Mouse (Mus musculus) E14TG2a.4 (cell line): ENCODE data around the gene Zbtb24.
"Not testable (repeated sequence)": the region's sequence is repeated elsewhere in the genome, so short reads cannot be mapped to it uniquely, and the experiment has no call there.

Experiments
- H3K27me3 ChIP-seq: 2 replicates; pipeline ENCODE4 v1.6.1; 2014; ENCODE audit warnings: low read length, control low read depth; ENCODE audit not compliant: insufficient read depth
- H3K36me3 ChIP-seq: 2 replicates; pipeline ENCODE4 v1.6.1; 2014; ENCODE audit warnings: low read length, control low read depth; ENCODE audit not compliant: insufficient read depth
- H3K4me1 ChIP-seq: replicated peaks from 2 replicates; pipeline ENCODE4 v1.6.1; 2014; ENCODE audit warnings: low read depth, low read length, control low read depth
- H3K4me3 ChIP-seq: replicated peaks from 2 replicates; pipeline ENCODE4 v1.5.1; 2014; ENCODE audit warnings: mild to moderate bottlenecking, low read length
- H3K9me3 ChIP-seq: 2 replicates; pipeline ENCODE4 v1.6.1; 2014; ENCODE audit warnings: low read length, control low read depth
- CTCF ChIP-seq: conservative IDR thresholded peaks from 2 replicates; pipeline ENCODE4 v1.5.1; 2014; ENCODE audit warnings: low read length
- NANOG ChIP-seq: IDR thresholded peaks from 2 replicates; pipeline ENCODE4 v1.6.1; 2014; ENCODE audit warnings: borderline replicate concordance, low read length, mixed read lengths
- POU5F1 ChIP-seq: IDR thresholded peaks from 2 replicates; pipeline ENCODE4 v1.6.1; 2014; ENCODE audit warnings: low read length, borderline replicate concordance

Zbtb24 gene

DNA sequence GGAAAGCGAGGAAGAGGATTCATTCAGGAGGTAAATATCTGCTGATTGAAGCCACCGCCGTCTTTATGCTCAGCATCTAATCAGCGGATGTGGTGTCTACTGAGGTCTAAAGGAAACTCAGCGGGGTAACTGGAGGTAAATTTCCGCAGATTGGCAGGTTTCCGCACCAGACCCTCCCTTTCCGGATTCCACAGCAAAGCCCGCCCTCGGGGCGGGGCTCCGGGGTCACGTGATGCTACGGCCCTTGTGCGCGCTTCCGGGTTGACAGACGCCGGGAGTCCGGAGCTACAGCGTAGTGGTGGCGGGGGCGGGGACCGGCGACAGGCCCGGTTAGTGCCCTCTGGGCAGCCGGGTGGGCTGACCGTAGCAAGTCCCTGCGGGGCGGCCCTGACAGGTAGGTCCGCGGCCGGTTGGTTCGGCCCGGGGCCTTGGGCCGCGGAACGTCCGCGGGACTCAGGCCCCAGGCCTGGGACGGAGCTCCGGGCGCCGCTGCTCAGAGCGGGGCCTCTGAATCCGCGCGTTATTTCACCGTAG is at the start of gene Zbtb24:
Gene Zbtb24 (plus strand): TSS at position 247 of the 534 bp plus-strand sequence.
- Histone ChIP-seq H3K27me3 (no peaks in the 10 kb centered on the region), H3K9me3 (no peaks in the 10 kb centered on the region), H3K36me3 (peaks cover 41% of the 10 kb centered on the region), H3K4me1 (peaks cover 62% of the 10 kb centered on the region), H3K4me3 (peak within 1 kb of the TSS; percentile 98)
- no peak for TF ChIP-seq CTCF
- TF ChIP-seq NANOG = no peak
- no peak for TF ChIP-seq POU5F1

DNA sequence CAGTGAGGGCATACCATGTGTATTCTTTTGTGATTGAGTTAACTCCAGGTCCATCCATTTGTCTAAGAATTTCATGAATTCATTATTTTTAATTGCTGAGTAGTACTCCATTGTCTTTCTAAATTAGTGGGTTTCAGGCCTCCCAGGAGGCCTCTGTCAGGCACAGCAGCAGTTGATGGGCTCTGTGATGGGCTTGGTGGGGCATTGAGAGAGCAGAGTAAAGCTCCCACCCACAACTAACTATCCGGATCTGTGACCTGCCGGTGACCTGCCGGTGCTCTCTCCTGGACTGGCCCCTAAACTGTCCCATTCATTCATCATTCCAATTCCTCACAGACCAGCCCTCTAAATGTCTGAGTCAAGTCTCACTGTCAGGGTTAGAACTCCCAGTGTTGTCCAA is 49.1 kb upstream of the Zbtb24 start:
- peaks cover 34% of the 10 kb centered on the region for H3K4me1 ChIP-seq
- TF ChIP-seq NANOG (peak; percentile 99), CTCF (no peak), POU5F1 (no peak)
- H3K4me3 ChIP-seq = no peak overlapping the region
- peaks cover 18% of the 10 kb centered on the region for H3K36me3 ChIP-seq
- H3K9me3 ChIP-seq = peaks cover 54% of the 10 kb centered on the region
- H3K27me3 ChIP-seq = no peaks in the 10 kb centered on the region

DNA sequence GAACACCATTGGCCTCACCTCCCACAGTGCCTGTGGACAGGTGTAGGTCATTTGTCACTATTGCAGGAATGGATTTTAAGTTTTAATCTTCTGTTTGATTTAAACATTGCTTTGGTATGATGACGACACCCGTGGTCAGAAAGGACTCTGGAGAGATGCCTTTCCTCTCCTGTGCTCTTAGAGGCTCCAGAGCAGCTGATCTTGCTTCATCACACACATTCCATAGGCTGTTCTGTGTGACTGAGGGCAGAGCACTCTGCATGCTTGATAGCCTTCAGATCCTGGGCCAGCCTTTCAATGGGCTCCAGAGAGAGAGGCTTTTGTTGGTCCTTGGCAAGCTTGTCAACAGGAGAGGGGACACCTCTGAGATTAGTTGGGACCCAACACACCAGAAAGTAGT is 46.8 kb upstream of the Zbtb24 start:
- Histone ChIP-seq H3K4me3 (no peak overlapping the region), H3K27me3 (no peaks in the 10 kb centered on the region), H3K4me1 (peaks cover 34% of the 10 kb centered on the region), H3K36me3 (peaks cover 41% of the 10 kb centered on the region), H3K9me3 (peaks cover 58% of the 10 kb centered on the region)
- TF ChIP-seq NANOG = no peak
- no peak for TF ChIP-seq CTCF
- TF ChIP-seq POU5F1 = no peak

DNA sequence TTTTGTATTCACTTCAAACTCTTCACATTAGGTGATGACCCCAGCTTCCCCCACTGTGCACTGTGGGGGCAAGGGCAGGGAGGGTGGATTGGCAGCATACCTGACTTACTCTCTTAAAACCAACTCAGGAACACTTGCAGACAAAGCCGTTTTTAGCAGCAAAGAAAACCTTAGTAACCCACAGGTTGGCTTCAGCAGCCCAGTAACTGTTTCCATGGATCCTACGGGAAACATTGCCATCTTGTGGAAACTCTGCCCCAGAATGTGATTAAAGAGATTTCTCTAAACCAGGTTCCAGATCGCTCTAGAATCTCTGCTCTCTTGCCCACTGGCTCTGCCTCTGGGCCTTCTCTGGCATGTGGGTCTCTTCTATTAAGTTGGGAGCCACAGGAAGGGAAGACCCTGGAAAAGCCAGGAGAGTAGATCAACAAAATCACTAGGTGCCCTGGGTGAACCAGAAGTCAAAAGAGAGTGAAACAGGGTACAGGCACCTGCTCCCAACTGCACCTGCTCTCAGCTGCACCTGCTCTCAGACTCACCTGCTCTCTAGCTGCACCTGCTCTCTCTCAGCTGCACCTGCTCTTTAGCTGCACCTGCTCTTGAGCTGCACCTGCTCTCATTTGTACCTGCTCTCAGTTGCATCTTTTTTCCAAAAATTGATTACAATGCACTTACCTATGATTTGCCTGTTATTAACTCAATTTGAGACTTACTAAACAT is 46.1 kb upstream of the Zbtb24 start:
- Histone ChIP-seq H3K27me3 (no peaks in the 10 kb centered on the region), H3K4me3 (no peak overlapping the region), H3K9me3 (peaks cover 58% of the 10 kb centered on the region)

DNA sequence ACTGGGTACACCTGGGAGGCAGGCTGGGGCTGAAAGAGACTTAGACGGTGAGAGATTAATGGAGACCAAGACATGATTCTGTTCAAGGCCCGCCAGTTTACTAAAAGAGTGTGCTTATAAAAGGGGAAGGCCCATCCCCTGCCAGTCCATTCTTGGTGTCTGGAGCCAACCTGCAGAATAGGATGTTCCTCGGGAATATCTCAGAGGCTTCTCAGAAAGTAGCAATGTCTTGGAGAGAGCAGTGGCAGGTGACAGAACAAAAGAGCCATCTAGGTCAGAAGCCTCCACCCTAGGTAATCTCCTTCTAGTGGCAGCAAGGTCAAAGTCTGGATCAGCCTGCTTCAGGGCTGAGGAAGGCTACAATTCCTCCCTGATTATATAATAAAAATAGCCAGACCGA is 40.0 kb upstream of the Zbtb24 start:
- H3K36me3 ChIP-seq = peaks cover 51% of the 10 kb centered on the region
- peaks cover 61% of the 10 kb centered on the region for H3K9me3 ChIP-seq
- H3K27me3 ChIP-seq, H3K4me1 ChIP-seq, H3K4me3 ChIP-seq: not testable (repeated sequence)

More for the DNA sequence above, 46.1 kb upstream of the Zbtb24 start:
- peaks cover 34% of the 10 kb centered on the region for H3K4me1 ChIP-seq
- TF ChIP-seq POU5F1 (no peak), NANOG (no peak), CTCF (no peak; the same call in 1 of the 2 replicates)
- peaks cover 48% of the 10 kb centered on the region for H3K36me3 ChIP-seq

DNA sequence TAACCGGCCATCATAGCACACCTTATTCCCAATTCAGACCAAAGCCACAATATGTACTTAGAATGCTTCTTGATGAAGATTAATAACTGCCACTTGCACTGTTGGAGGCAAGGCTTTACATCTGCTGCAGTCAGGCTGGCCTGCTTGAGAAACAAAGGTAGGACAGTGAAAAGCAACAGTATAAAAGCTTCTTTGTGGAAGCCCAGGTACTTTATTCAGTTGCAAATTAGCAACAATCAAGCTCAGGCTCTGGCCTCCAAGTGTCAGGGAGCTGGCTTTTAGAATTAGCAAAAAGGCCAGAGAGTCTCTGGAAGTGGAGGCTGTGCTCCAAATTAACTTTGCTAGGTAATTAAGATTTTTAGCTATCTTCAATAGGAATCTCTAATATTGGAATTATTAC is 39.4 kb upstream of the Zbtb24 start:
- H3K27me3 ChIP-seq, H3K4me1 ChIP-seq, H3K4me3 ChIP-seq: not testable (repeated sequence)
- Histone ChIP-seq H3K9me3 (peaks cover 60% of the 10 kb centered on the region), H3K36me3 (peaks cover 44% of the 10 kb centered on the region)
- peak; percentile 71 for TF ChIP-seq NANOG

DNA sequence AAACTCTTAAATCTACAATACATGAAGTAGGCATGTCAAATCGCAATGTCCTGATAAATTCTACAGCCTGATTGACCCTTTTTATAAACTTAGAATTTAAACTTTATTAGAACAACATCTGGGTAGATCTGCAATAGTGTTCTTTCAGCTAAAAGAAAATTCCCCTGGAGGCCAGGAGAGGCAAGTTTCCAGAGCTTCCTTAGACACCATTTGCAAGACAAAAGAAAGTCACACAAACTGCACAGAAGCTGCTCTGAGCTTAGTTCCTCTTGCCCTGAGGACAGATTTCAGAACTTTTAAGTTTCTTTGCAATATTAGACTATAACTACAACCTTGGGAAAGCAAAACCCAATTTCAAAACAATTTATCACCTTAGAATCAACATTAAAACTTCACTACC is 36.7 kb upstream of the Zbtb24 start:
- Histone ChIP-seq H3K9me3 (peaks cover 45% of the 10 kb centered on the region), H3K36me3 (peaks cover 18% of the 10 kb centered on the region), H3K4me3 (peak overlapping the region; percentile 68; the same call in 1 of the 2 replicates), H3K4me1 (peaks cover 22% of the 10 kb centered on the region)
- not testable (repeated sequence) for H3K27me3 ChIP-seq
- 0 out of 2 replicates have a peak, but pooled peaks have one; percentile 19 for TF ChIP-seq POU5F1

DNA sequence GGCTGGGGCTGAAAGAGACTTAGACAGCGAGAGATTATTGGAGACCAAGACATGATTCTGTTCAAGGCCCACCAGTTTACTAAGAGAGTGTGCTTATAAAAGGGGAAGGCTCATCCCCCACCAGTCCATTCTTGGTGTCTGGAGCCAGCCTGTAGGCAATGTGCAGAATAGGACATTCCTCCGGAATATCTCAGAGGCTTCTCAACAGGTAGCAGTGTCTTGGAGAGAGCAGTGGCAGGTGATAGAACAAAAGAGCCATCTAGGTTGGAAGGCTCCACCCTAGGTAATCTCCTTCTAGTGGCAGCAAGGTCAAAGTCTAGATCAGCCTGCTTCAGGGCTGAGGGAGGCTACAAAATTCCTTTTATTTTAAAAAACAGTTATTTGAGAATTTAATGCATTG is 34.8 kb upstream of the Zbtb24 start:
- Histone ChIP-seq H3K4me1 (peaks cover 34% of the 10 kb centered on the region), H3K4me3 (peak overlapping the region; percentile 68), H3K9me3 (peaks cover 26% of the 10 kb centered on the region)
- TF ChIP-seq NANOG = peak; percentile 55; the same call in 1 of the 2 replicates
- not testable (repeated sequence) for H3K27me3 ChIP-seq, H3K36me3 ChIP-seq

DNA sequence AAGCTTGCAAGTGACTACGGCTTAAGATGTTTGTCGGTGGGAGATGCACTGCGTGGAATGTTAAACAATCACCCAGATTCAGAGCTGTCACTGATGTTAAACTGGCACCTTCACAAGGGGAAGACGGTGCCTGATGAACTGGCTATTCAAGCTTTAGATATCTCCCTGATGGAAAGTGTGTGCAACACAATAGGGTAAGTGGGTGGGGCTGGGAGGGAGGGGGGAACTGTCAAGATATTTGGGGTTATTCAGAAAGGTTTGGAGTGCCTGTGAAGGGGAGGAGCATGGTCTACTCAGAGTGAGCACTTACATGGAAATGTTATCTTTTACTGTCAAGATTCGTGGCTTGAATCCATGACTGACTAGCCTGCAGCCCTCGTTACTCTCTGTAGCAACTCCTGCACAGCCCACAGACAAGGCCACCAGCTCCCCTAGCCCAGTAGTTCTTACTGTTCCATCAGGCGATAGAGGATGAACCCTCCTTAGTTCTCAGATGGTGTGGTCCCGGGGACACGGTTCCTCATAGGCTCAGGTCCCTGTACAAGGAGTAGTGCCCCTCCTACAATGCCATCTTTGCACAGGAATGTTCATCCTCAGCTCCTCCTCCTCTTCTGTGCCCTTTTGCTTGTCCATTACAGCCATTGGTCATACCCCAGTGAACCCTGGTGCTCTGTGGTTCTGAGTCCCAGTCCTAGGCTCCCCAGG is 29.5 kb upstream of the Zbtb24 start:
- H3K4me1 ChIP-seq = peaks cover 51% of the 10 kb centered on the region
- H3K9me3 ChIP-seq = peaks cover 13% of the 10 kb centered on the region
- H3K27me3 ChIP-seq = no peaks in the 10 kb centered on the region
- H3K4me3 ChIP-seq = no peak overlapping the region
- TF ChIP-seq POU5F1 (no peak), CTCF (no peak)
- H3K36me3 ChIP-seq = no peaks in the 10 kb centered on the region
